Mouse (Mus musculus): ENCODE data around the gene Pef1. TPM values are rescaled to one million over a fixed set of nuclear protein-coding genes. Genes with fewer than 3 reads are reported as not detected.
A peak's percentile ranks its signal among the peaks of the same experiment; 100 is the strongest.

Pef1 gene
- polyA plus RNA-seq, 1 experiment from 2014 or later, result 65.6 TPM

DNA sequence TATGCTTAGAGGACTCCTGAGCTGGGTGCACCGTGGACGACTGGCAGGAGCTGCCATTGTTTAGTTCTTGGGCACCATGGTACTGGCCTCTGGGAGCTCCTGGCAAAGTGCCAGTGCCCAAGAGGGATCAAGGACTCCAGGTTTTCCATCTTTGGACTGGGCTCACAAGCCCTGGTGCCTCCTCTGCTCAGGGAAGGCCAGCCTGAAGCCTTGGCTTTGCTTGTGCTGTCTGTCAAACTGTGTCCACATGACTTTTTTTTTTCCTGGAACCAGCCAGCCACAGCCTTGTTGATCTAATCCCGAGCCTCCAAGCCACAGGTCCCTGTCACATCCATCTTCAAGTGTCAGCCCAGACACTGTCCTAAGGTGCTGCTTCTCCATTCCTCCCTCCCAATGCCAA, 39.4 kb downstream of the Pef1 start:
- no peak overlapping the region for H3K9ac ChIP-seq
- H3K4me1 ChIP-seq, result peaks cover 4% of the 10 kb centered on the region; the same call in 1 of the 2 replicates
- no peak for ATAC-seq (ENCODE audit: insufficient number of reproducible peaks, insufficient read depth, low FRiP score, low TSS enrichment)
- WGBS, result 69% methylated on average over 3 of the region's 3 CpGs
- no peak overlapping the region for H3K27ac ChIP-seq
- H3K9me3 ChIP-seq, result peaks cover 8% of the 10 kb centered on the region; the same call in 1 of the 2 replicates
- peaks cover 58% of the 10 kb centered on the region for H3K27me3 ChIP-seq
- no peak overlapping the region for H3K4me2 ChIP-seq (replicated peaks)
- no peaks in the 10 kb centered on the region for H3K36me3 ChIP-seq
- H3K4me3 ChIP-seq, result no peak overlapping the region

GRCm38 (mm10) chr4:130148405-130148804, 46.0 kb downstream of the Pef1 start:
- no peaks in the 10 kb centered on the region for H3K36me3 ChIP-seq

GRCm38 (mm10) chr4:130154250-130154649, 51.9 kb downstream of the Pef1 start:
- peaks cover 24% of the 10 kb centered on the region for H3K27me3 ChIP-seq
- H3K4me2 ChIP-seq (replicated peaks), result no peak overlapping the region
- no peak overlapping the region for H3K9ac ChIP-seq
- H3K4me1 ChIP-seq, result 0 out of 2 replicates have a peak, but pooled peaks cover 4% of the 10 kb centered on the region
- no peaks in the 10 kb centered on the region for H3K36me3 ChIP-seq
- no peak overlapping the region for H3K27ac ChIP-seq
- 74% methylated on average over 3 of the region's 3 CpGs for WGBS
- no peak overlapping the region for H3K4me3 ChIP-seq
- no peak for ATAC-seq (ENCODE audit: insufficient number of reproducible peaks, insufficient read depth, low FRiP score, low TSS enrichment)
- H3K9me3 ChIP-seq, result no peaks in the 10 kb centered on the region

More at GRCm38 (mm10) chr4:130148405-130148804, 46.0 kb downstream of the Pef1 start:
- ATAC-seq (ENCODE audit: insufficient number of reproducible peaks, insufficient read depth, low FRiP score, low TSS enrichment), result no peak
- Histone ChIP-seq H3K4me1 (no peaks in the 10 kb centered on the region), H3K27me3 (peaks cover 22% of the 10 kb centered on the region), H3K9me3 (peaks cover 8% of the 10 kb centered on the region; the same call in 1 of the 2 replicates), H3K9ac (no peak overlapping the region), H3K27ac (no peak overlapping the region), H3K4me3 (no peak overlapping the region), H3K4me2 (replicated peaks) (no peak overlapping the region)
- WGBS, result 81% methylated on average over 10 of the region's 10 CpGs

DNA sequence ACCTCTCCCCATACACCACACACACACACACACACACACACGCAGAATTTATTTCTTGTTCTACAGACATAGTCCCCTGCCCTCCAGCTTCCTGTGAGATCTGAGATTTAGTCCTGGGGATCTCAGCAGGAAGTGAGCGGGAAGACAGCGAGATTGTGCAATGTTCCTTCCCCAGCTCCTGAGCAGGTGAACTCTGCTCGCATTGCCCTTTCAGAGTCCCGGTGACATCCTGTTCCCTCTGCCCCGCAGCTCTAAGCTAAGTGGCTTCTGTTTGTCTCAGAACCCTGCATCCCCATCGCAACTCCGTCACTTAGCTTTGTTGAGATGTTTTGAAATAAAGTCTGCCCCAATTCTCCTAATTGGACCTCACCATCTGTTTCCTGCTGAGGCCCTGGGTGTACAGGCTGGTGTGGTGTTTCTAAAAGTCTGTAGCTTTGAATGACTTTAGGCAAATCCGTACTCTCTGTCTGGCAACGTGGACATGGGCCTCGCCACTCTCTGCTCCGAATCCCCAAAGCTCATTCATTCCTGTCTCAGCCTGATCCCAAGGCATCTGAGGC, 54.5 kb downstream of the Pef1 start:
- no peaks in the 10 kb centered on the region for H3K9me3 ChIP-seq
- 64% methylated on average over 12 of the region's 12 CpGs for WGBS
- H3K9ac ChIP-seq, result no peak overlapping the region
- H3K27ac ChIP-seq, result no peak overlapping the region
- no peaks in the 10 kb centered on the region for H3K36me3 ChIP-seq
- H3K4me3 ChIP-seq, result no peak overlapping the region
- H3K4me1 ChIP-seq, result 0 out of 2 replicates have a peak, but pooled peaks cover 9% of the 10 kb centered on the region
- H3K4me2 ChIP-seq (replicated peaks), result no peak overlapping the region
- ATAC-seq (ENCODE audit: insufficient number of reproducible peaks, insufficient read depth, low FRiP score, low TSS enrichment), result no peak
- H3K27me3 ChIP-seq, result peaks cover 19% of the 10 kb centered on the region

- Histone ChIP-seq H3K4me2 (replicated peaks) (no peak overlapping the region), H3K4me3 (no peak overlapping the region), H3K27me3 (peaks cover 22% of the 10 kb centered on the region), H3K9me3 (no peaks in the 10 kb centered on the region), H3K27ac (no peak overlapping the region), H3K4me1 (peaks cover 26% of the 10 kb centered on the region), H3K9ac (no peak overlapping the region), H3K36me3 (no peaks in the 10 kb centered on the region)
- ATAC-seq (ENCODE audit: insufficient number of reproducible peaks, insufficient read depth, low FRiP score, low TSS enrichment), result no peak
- 20% methylated on average over 4 of the region's 4 CpGs for WGBS
Observed at GRCm38 (mm10) chr4:130161349-130161748, 59.0 kb downstream of the Pef1 start.

DNA sequence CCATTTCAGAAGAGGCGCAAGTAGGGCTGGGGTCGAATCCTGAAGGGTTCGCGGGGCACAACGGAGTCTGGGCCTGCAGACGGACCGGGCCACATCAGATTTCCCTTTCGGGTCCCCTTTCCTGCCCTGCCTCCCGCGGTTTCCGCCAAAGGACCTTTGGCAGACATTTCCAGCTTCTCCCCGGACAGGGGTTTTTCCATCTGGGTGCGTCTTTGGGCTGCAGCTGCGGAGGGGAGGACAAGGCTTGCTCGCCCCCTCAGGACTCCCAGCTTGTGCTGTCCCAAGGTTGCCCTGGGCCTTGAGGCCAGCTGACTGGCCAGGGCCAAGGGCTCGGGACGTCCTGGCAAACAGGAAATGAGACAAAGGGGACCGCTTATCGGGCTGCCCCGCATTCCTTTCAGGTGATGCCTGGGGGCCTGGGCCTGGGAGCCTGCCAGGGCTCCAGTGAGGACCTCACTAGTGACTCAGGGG, 61.1 kb downstream of the Pef1 start:
- Histone ChIP-seq H3K27me3 (peaks cover 22% of the 10 kb centered on the region), H3K9me3 (no peaks in the 10 kb centered on the region), H3K9ac (peak overlapping the region; percentile 38), H3K4me3 (peak overlapping the region; percentile 10; the same call in 1 of the 2 replicates), H3K4me2 (replicated peaks) (peak overlapping the region; percentile 41), H3K36me3 (no peaks in the 10 kb centered on the region), H3K27ac (no peak overlapping the region), H3K4me1 (peaks cover 40% of the 10 kb centered on the region)
- ATAC-seq (ENCODE audit: insufficient number of reproducible peaks, insufficient read depth, low FRiP score, low TSS enrichment), result no peak
- WGBS, result 5% methylated on average over 20 of the region's 20 CpGs

DNA sequence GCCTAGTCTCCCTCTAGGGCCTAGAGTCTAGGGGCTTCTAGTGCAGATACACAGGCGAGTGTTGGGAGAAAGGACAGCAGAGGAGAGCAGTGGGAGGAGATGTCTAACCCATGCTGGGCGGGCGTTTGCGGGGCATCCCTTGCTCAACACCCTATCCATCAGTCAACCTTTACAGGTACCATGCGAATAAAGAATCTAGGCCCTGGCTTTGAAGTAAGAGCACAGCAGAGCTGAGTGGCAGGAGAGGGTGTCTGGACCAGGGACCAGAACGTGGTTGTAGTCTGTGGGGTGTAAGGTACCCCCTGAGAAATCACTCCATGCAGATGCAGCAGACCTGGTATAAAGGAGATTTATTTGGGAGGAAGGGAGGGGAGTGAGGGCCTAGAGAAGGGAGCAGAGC, 61.8 kb downstream of the Pef1 start:
- H3K4me1 ChIP-seq, result peaks cover 44% of the 10 kb centered on the region
- ATAC-seq (ENCODE audit: insufficient number of reproducible peaks, insufficient read depth, low FRiP score, low TSS enrichment), result no peak
- 75% methylated on average over 6 of the region's 6 CpGs for WGBS

DNA sequence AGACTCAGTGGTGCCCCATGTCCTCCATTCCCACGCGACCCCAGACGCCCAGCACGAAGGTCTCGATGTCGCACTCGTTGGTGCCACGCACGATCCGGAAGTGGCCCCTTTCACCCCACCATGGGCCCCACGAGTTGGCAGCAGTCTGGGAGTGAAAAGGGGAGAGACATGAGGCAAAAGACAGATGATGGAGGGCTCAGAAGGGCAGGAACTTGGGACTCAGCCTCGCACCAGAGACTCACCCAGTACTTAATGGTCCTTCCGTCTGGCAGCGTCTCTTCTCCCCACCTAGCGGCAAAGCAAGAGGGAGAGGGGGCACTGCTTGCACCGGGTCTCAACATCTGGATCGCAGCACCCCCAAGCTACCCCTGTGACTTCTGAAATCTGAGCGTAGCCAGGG, 63.7 kb downstream of the Pef1 start:
- Histone ChIP-seq H3K4me1 (peaks cover 44% of the 10 kb centered on the region), H3K9me3 (no peaks in the 10 kb centered on the region), H3K4me2 (replicated peaks) (no peak overlapping the region), H3K36me3 (no peaks in the 10 kb centered on the region), H3K9ac (no peak overlapping the region), H3K4me3 (no peak overlapping the region), H3K27ac (peak overlapping the region; percentile 38; the same call in 1 of the 2 replicates), H3K27me3 (peaks cover 22% of the 10 kb centered on the region)
- 65% methylated on average over 18 of the region's 18 CpGs for WGBS
- no peak for ATAC-seq (ENCODE audit: insufficient number of reproducible peaks, insufficient read depth, low FRiP score, low TSS enrichment)

More for the DNA sequence above, 61.8 kb downstream of the Pef1 start:
- Histone ChIP-seq H3K9ac (no peak overlapping the region), H3K27ac (no peak overlapping the region), H3K9me3 (no peaks in the 10 kb centered on the region), H3K27me3 (peaks cover 22% of the 10 kb centered on the region), H3K4me3 (no peak overlapping the region), H3K4me2 (replicated peaks) (no peak overlapping the region), H3K36me3 (no peaks in the 10 kb centered on the region)

- H3K9ac ChIP-seq, result no peak overlapping the region
- H3K4me2 ChIP-seq (replicated peaks), result no peak overlapping the region
- H3K27me3 ChIP-seq, result peaks cover 22% of the 10 kb centered on the region
- no peak overlapping the region for H3K4me3 ChIP-seq
- WGBS, result 69% methylated on average over 8 of the region's 8 CpGs
- H3K4me1 ChIP-seq, result peaks cover 46% of the 10 kb centered on the region
- no peaks in the 10 kb centered on the region for H3K9me3 ChIP-seq
- H3K27ac ChIP-seq, result no peak overlapping the region
- no peak for ATAC-seq (ENCODE audit: insufficient number of reproducible peaks, insufficient read depth, low FRiP score, low TSS enrichment)
- H3K36me3 ChIP-seq, result no peaks in the 10 kb centered on the region
Observed at GRCm38 (mm10) chr4:130166592-130166991, 64.2 kb downstream of the Pef1 start.

DNA sequence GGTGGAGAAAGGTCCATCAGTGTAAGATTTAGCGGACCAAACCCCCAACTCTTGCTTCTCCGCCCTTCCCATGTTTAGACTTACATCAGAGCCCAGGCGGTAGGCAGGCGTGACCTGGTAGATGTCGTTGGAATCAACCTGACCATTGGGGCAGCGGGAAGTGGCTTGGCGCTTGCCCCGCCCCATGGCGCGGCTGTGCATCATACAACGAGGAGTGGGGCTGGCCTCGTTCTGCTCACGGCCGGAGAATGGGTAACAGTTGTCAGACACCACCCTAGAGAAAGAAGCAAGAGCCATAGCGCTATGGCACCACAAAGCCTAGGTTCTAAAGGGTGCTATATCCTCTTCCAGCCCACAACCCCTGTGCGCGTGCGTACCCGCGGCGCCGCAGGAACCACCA, 65.0 kb downstream of the Pef1 start:
- Histone ChIP-seq H3K4me3 (no peak overlapping the region), H3K27me3 (peaks cover 22% of the 10 kb centered on the region), H3K4me2 (replicated peaks) (peak overlapping the region; percentile 21), H3K27ac (no peak overlapping the region), H3K9ac (no peak overlapping the region), H3K36me3 (no peaks in the 10 kb centered on the region), H3K9me3 (no peaks in the 10 kb centered on the region), H3K4me1 (peaks cover 48% of the 10 kb centered on the region)
- no peak for ATAC-seq (ENCODE audit: insufficient number of reproducible peaks, insufficient read depth, low FRiP score, low TSS enrichment)
- WGBS, result 60% methylated on average over 22 of the region's 22 CpGs

- Histone ChIP-seq H3K27ac (no peak overlapping the region), H3K36me3 (no peaks in the 10 kb centered on the region), H3K27me3 (peaks cover 20% of the 10 kb centered on the region), H3K9ac (no peak overlapping the region), H3K9me3 (no peaks in the 10 kb centered on the region), H3K4me1 (peaks cover 50% of the 10 kb centered on the region), H3K4me2 (replicated peaks) (peak overlapping the region; percentile 21), H3K4me3 (no peak overlapping the region)
- 41% methylated on average over 9 of the region's 9 CpGs for WGBS
- ATAC-seq (ENCODE audit: insufficient number of reproducible peaks, insufficient read depth, low FRiP score, low TSS enrichment), result no peak
Observed at GRCm38 (mm10) chr4:130167814-130168213, 65.5 kb downstream of the Pef1 start.

GRCm38 (mm10) chr4:130168280-130169183, 66.2 kb downstream of the Pef1 start:
- Histone ChIP-seq H3K27ac (no peak overlapping the region), H3K27me3 (peaks cover 21% of the 10 kb centered on the region), H3K9ac (no peak overlapping the region), H3K9me3 (no peaks in the 10 kb centered on the region), H3K4me1 (peaks cover 45% of the 10 kb centered on the region), H3K4me3 (no peak overlapping the region), H3K36me3 (no peaks in the 10 kb centered on the region), H3K4me2 (replicated peaks) (no peak overlapping the region)
- 40% methylated on average over 16 of the region's 16 CpGs for WGBS
- ATAC-seq (ENCODE audit: insufficient number of reproducible peaks, insufficient read depth, low FRiP score, low TSS enrichment), result no peak

All from embryonic facial prominence, embryonic 12.5 days (tissue).